Mouse (Mus musculus): Measurements from ENCODE around the gene Bcl3. TPM values are rescaled to one million over a fixed set of nuclear protein-coding genes. Genes with fewer than 3 reads are reported as not detected.
A peak's percentile ranks its signal among the peaks of the same experiment; 100 is the strongest.
"Not testable (repeated sequence)": the region's sequence is repeated elsewhere in the genome, so short reads cannot be mapped to it uniquely, and the experiment has no call there.

The Bcl3 gene
- polyA plus RNA-seq, 1 experiment = 14.4 TPM

- H3K27ac ChIP-seq (ENCODE audit: insufficient read depth, low read depth, low read length) = peak overlapping the region; percentile 60
- H3K4me3 ChIP-seq (ENCODE audit: insufficient read depth, low read depth, low read length) = no peak overlapping the region
- peaks cover 14% of the 10 kb centered on the region; the same call in 1 of the 2 replicates for H3K4me1 ChIP-seq (ENCODE audit: control insufficient read depth, insufficient read depth, low read length)
- DNase-seq = peak; percentile 88
- 55% methylated on average over 19 of the region's 19 CpGs for WGBS
- TF ChIP-seq CTCF (conservative IDR thresholded peaks at IDR 0.05; ENCODE audit: insufficient read depth, insufficient read length, low read depth, low read length) (no peak), POLR2A (IDR thresholded peaks at IDR 0.05; ENCODE audit: low read depth, low read length) (no peak)
- no peaks in the 10 kb centered on the region; the same call in 1 of the 2 replicates for H3K36me3 ChIP-seq (ENCODE audit: control insufficient read depth, insufficient read depth, low read length)
- H3K27me3 ChIP-seq (replicated peaks; ENCODE audit: control insufficient read depth, insufficient read depth, low read length) = no peaks in the 10 kb centered on the region
Measured at GRCm38 (mm10) chr7:19792701-19793630, 29.6 kb downstream of the Bcl3 start.

- H3K4me3 ChIP-seq (ENCODE audit: insufficient read depth, low read depth, low read length); H3K36me3 ChIP-seq (ENCODE audit: control insufficient read depth, insufficient read depth, low read length); H3K27me3 ChIP-seq (replicated peaks; ENCODE audit: control insufficient read depth, insufficient read depth, low read length); DNase-seq; H3K27ac ChIP-seq (ENCODE audit: insufficient read depth, low read depth, low read length): not testable (repeated sequence)
- WGBS = 81% methylated on average over 2 of the region's 2 CpGs
- H3K4me1 ChIP-seq (ENCODE audit: control insufficient read depth, insufficient read depth, low read length) = peaks cover 14% of the 10 kb centered on the region; the same call in 1 of the 2 replicates
Measured at GRCm38 (mm10) chr7:19791504-19791903, 31.1 kb downstream of the Bcl3 start.

GRCm38 (mm10) chr7:19789904-19790347 is 32.6 kb downstream of the Bcl3 start:
- Histone ChIP-seq H3K4me3 (ENCODE audit: insufficient read depth, low read depth, low read length) (peak overlapping the region; percentile 7; the same call in 1 of the 2 replicates), H3K36me3 (ENCODE audit: control insufficient read depth, insufficient read depth, low read length) (no peaks in the 10 kb centered on the region; the same call in 1 of the 2 replicates), H3K27ac (ENCODE audit: insufficient read depth, low read depth, low read length) (no peak overlapping the region), H3K27me3 (replicated peaks; ENCODE audit: control insufficient read depth, insufficient read depth, low read length) (no peaks in the 10 kb centered on the region), H3K4me1 (ENCODE audit: control insufficient read depth, insufficient read depth, low read length) (peaks cover 14% of the 10 kb centered on the region; the same call in 1 of the 2 replicates)
- 3% methylated on average over 19 of the region's 19 CpGs for WGBS
- peak; percentile 91 for DNase-seq
- no peak for TF ChIP-seq POLR2A (IDR thresholded peaks at IDR 0.05; ENCODE audit: low read depth, low read length)
- peak; percentile 92 for TF ChIP-seq CTCF (conservative IDR thresholded peaks at IDR 0.05; ENCODE audit: insufficient read depth, insufficient read length, low read depth, low read length)

GRCm38 (mm10) chr7:19785874-19786458 is 36.6 kb downstream of the Bcl3 start:
- Histone ChIP-seq H3K4me3 (ENCODE audit: insufficient read depth, low read depth, low read length) (no peak overlapping the region), H3K36me3 (ENCODE audit: control insufficient read depth, insufficient read depth, low read length) (no peaks in the 10 kb centered on the region), H3K27ac (ENCODE audit: insufficient read depth, low read depth, low read length) (no peak overlapping the region), H3K27me3 (replicated peaks; ENCODE audit: control insufficient read depth, insufficient read depth, low read length) (no peaks in the 10 kb centered on the region), H3K4me1 (ENCODE audit: control insufficient read depth, insufficient read depth, low read length) (peaks cover 2% of the 10 kb centered on the region; the same call in 1 of the 2 replicates)
- no peak for DNase-seq
- TF ChIP-seq CTCF (conservative IDR thresholded peaks at IDR 0.05; ENCODE audit: insufficient read depth, insufficient read length, low read depth, low read length) (no peak), POLR2A (IDR thresholded peaks at IDR 0.05; ENCODE audit: low read depth, low read length) (no peak)
- WGBS = 46% methylated on average over 12 of the region's 12 CpGs

- no peak overlapping the region for H3K4me3 ChIP-seq (ENCODE audit: insufficient read depth, low read depth, low read length)
- no peaks in the 10 kb centered on the region for H3K27me3 ChIP-seq (replicated peaks; ENCODE audit: control insufficient read depth, insufficient read depth, low read length)
- no peak overlapping the region for H3K27ac ChIP-seq (ENCODE audit: insufficient read depth, low read depth, low read length)
- DNase-seq = peak; percentile 29
- H3K36me3 ChIP-seq (ENCODE audit: control insufficient read depth, insufficient read depth, low read length) = no peaks in the 10 kb centered on the region
- 43% methylated on average over 11 of the region's 11 CpGs for WGBS
- peaks cover 2% of the 10 kb centered on the region; the same call in 1 of the 2 replicates for H3K4me1 ChIP-seq (ENCODE audit: control insufficient read depth, insufficient read depth, low read length)
- TF ChIP-seq CTCF (conservative IDR thresholded peaks at IDR 0.05; ENCODE audit: insufficient read depth, insufficient read length, low read depth, low read length) (peak; percentile 61), POLR2A (IDR thresholded peaks at IDR 0.05; ENCODE audit: low read depth, low read length) (no peak)
Measured at GRCm38 (mm10) chr7:19784764-19785535, 37.6 kb downstream of the Bcl3 start.

GRCm38 (mm10) chr7:19783630-19784029 is 38.9 kb downstream of the Bcl3 start:
- H3K27ac ChIP-seq (ENCODE audit: insufficient read depth, low read depth, low read length) = peak overlapping the region; percentile 73
- no peaks in the 10 kb centered on the region for H3K36me3 ChIP-seq (ENCODE audit: control insufficient read depth, insufficient read depth, low read length)
- no peak overlapping the region for H3K4me3 ChIP-seq (ENCODE audit: insufficient read depth, low read depth, low read length)
- no peaks in the 10 kb centered on the region for H3K27me3 ChIP-seq (replicated peaks; ENCODE audit: control insufficient read depth, insufficient read depth, low read length)
- peak; percentile 71 for DNase-seq
- WGBS = 67% methylated on average over 8 of the region's 8 CpGs
- no peaks in the 10 kb centered on the region for H3K4me1 ChIP-seq (ENCODE audit: control insufficient read depth, insufficient read depth, low read length)
- TF ChIP-seq CTCF (conservative IDR thresholded peaks at IDR 0.05; ENCODE audit: insufficient read depth, insufficient read length, low read depth, low read length) (no peak), POLR2A (IDR thresholded peaks at IDR 0.05; ENCODE audit: low read depth, low read length) (no peak)

Measured in kidney, adult 2 months (tissue).